Mouse (Mus musculus) hindbrain, embryonic 15.5 days (tissue): Measurements from ENCODE around the gene Acot2. TPM values are rescaled to one million over a fixed set of nuclear protein-coding genes. Genes with fewer than 3 reads are reported as not detected.
"Not testable (repeated sequence)": the region's sequence is repeated elsewhere in the genome, so short reads cannot be mapped to it uniquely, and the experiment has no call there.

Source experiments
- ATAC-seq: fragments of 200-750 bp; cut with Nextera tagmentation; 2 replicates; pipeline ENCODE4 v1.8.0; 2017; ENCODE audit warnings: low read depth, moderate number of reproducible peaks, moderate TSS enrichment; ENCODE audit not compliant: low FRiP score
- H3K27ac ChIP-seq: fragments of 300-500 bp; sonication (generic); replicated peaks from 2 replicates; pipeline ENCODE4 v1.5.1; 2015; ENCODE audit warnings: mild to moderate bottlenecking, inconsistent platforms
- H3K27me3 ChIP-seq: fragments of 300-500 bp; sonication (generic); 2 replicates; pipeline ENCODE4 v1.6.1; 2015; ENCODE audit warnings: control low read depth, inconsistent platforms
- H3K36me3 ChIP-seq: fragments of 300-500 bp; sonication (generic); 2 replicates; pipeline ENCODE4 v1.6.1; 2015; ENCODE audit warnings: control low read depth, inconsistent platforms
- H3K4me1 ChIP-seq: fragments of 300-500 bp; sonication (generic); replicated peaks from 2 replicates; pipeline ENCODE4 v1.6.1; 2015; ENCODE audit warnings: control low read depth, inconsistent platforms
- H3K4me2 ChIP-seq: fragments of 300-500 bp; sonication (generic); 2 replicates; pipeline ENCODE4 v1.6.1; 2015; ENCODE audit warnings: moderate library complexity, mild to moderate bottlenecking, inconsistent platforms
- H3K4me3 ChIP-seq: fragments of 300-500 bp; sonication (generic); 2 replicates; pipeline ENCODE4 v1.5.1; 2015; ENCODE audit warnings: mild to moderate bottlenecking, inconsistent platforms
- H3K9ac ChIP-seq: fragments of 300-500 bp; sonication (generic); 2 replicates; pipeline ENCODE4 v1.6.1; 2015; ENCODE audit warnings: inconsistent platforms
- H3K9me3 ChIP-seq: fragments of 300-500 bp; sonication (generic); 2 replicates; pipeline ENCODE4 v1.6.1; 2016; ENCODE audit warnings: control low read depth, inconsistent platforms
- WGBS: fragments of 180-500 bp; shearing (Covaris S2); methylation state at CpG from one replicate; pipeline ENCODE4 v1.1.7; 2015; 5-methylcytosine and 5-hydroxymethylcytosine counted together
- polyA plus RNA-seq: library from polyadenylated mRNA; unstranded; fragments of >200 nt; fragmentation: Nextera tagmentation; extraction: Ambion mirVana; gene quantifications from 2 replicates; pipeline ENCODE4 v1.2.1, GENCODE M21; 2015

Acot2 gene
- polyA plus RNA-seq, 1 experiment from 2014 or later: 16.9 TPM

- not testable (repeated sequence) for H3K4me1 ChIP-seq, H3K4me3 ChIP-seq, H3K9ac ChIP-seq, ATAC-seq, H3K27me3 ChIP-seq, H3K27ac ChIP-seq, H3K36me3 ChIP-seq, H3K9me3 ChIP-seq, H3K4me2 ChIP-seq
- WGBS: 70% methylated on average over 8 of the region's 8 CpGs
Measured at GRCm38 (mm10) chr12:83999237-83999636, 11.6 kb downstream of the Acot2 start.

- Histone ChIP-seq H3K27ac (no peak overlapping the region), H3K36me3 (no peaks in the 10 kb centered on the region), H3K9ac (no peak overlapping the region), H3K4me3 (no peak overlapping the region), H3K4me2 (no peak overlapping the region), H3K9me3 (no peaks in the 10 kb centered on the region), H3K4me1 (no peaks in the 10 kb centered on the region), H3K27me3 (no peaks in the 10 kb centered on the region)
- no peak for ATAC-seq
- 82% methylated on average over 3 of the region's 3 CpGs for WGBS
Measured at GRCm38 (mm10) chr12:84000418-84000817, 12.8 kb downstream of the Acot2 start.

GRCm38 (mm10) chr12:84003866-84004265, 16.2 kb downstream of the Acot2 start:
- Histone ChIP-seq H3K4me2 (no peak overlapping the region), H3K36me3 (no peaks in the 10 kb centered on the region), H3K9ac (no peak overlapping the region), H3K9me3 (no peaks in the 10 kb centered on the region), H3K4me1 (peaks cover 4% of the 10 kb centered on the region; the same call in 1 of the 2 replicates), H3K4me3 (no peak overlapping the region), H3K27ac (no peak overlapping the region), H3K27me3 (no peaks in the 10 kb centered on the region)
- no peak for ATAC-seq
- WGBS: 97% methylated on average over 1 of the region's 1 CpGs

- ATAC-seq: no peak
- WGBS: 81% methylated on average over 12 of the region's 12 CpGs
- no peaks in the 10 kb centered on the region for H3K36me3 ChIP-seq
- peak overlapping the region; percentile 69 for H3K27ac ChIP-seq
- H3K4me3 ChIP-seq: no peak overlapping the region
- H3K4me1 ChIP-seq: peaks cover 23% of the 10 kb centered on the region
- no peak overlapping the region for H3K9ac ChIP-seq
- no peaks in the 10 kb centered on the region for H3K27me3 ChIP-seq
- peak overlapping the region; percentile 58; the same call in 1 of the 2 replicates for H3K4me2 ChIP-seq
- H3K9me3 ChIP-seq: no peaks in the 10 kb centered on the region
Measured at GRCm38 (mm10) chr12:84008251-84008650, 20.6 kb downstream of the Acot2 start.

- Histone ChIP-seq H3K27me3 (no peaks in the 10 kb centered on the region), H3K4me3 (peak overlapping the region; percentile 46), H3K27ac (peak overlapping the region; percentile 69), H3K36me3 (no peaks in the 10 kb centered on the region), H3K9ac (no peak overlapping the region), H3K9me3 (no peaks in the 10 kb centered on the region), H3K4me2 (peak overlapping the region; percentile 58), H3K4me1 (peaks cover 23% of the 10 kb centered on the region)
- ATAC-seq: no peak
- 36% methylated on average over 8 of the region's 8 CpGs for WGBS
Measured at GRCm38 (mm10) chr12:84008729-84009128, 21.1 kb downstream of the Acot2 start.

- Histone ChIP-seq H3K4me3 (peak within 1 kb of the TSS; percentile 46), H3K4me2 (peak within 1 kb of the TSS; percentile 58), H3K9ac (peak within 1 kb of the TSS; percentile 47), H3K27ac (peak within 1 kb of the TSS; percentile 69), H3K4me1 (peaks cover 23% of the 10 kb centered on the region)
- peak; percentile 93 for ATAC-seq
- not testable (repeated sequence) for H3K36me3 ChIP-seq, H3K9me3 ChIP-seq, H3K27me3 ChIP-seq
- 2% methylated on average over 54 of the region's 70 CpGs for WGBS
Measured at GRCm38 (mm10) chr12:84009171-84009965, 21.7 kb downstream of the Acot2 start, which contains the start of gene Acot1. Gene Acot1, plus strand, starts transcription at chr12:84009490.

- Histone ChIP-seq H3K9me3 (no peaks in the 10 kb centered on the region), H3K9ac (peak overlapping the region; percentile 47; the same call in 1 of the 2 replicates), H3K27me3 (no peaks in the 10 kb centered on the region), H3K4me2 (peak overlapping the region; percentile 58), H3K27ac (peak overlapping the region; percentile 69), H3K4me3 (peak overlapping the region; percentile 46), H3K36me3 (no peaks in the 10 kb centered on the region), H3K4me1 (peaks cover 23% of the 10 kb centered on the region)
- 76% methylated on average over 3 of the region's 3 CpGs for WGBS
- no peak for ATAC-seq
Measured at GRCm38 (mm10) chr12:84010201-84010600, 22.5 kb downstream of the Acot2 start.

- 23% methylated on average over 12 of the region's 12 CpGs for WGBS
- Histone ChIP-seq H3K9ac (no peak overlapping the region), H3K4me1 (peaks cover 23% of the 10 kb centered on the region), H3K36me3 (no peaks in the 10 kb centered on the region), H3K27ac (peak overlapping the region; percentile 69), H3K27me3 (no peaks in the 10 kb centered on the region), H3K9me3 (no peaks in the 10 kb centered on the region), H3K4me2 (peak overlapping the region; percentile 58), H3K4me3 (peak overlapping the region; percentile 46)
- ATAC-seq: peak; percentile 85
Measured at GRCm38 (mm10) chr12:84011251-84012040, 23.8 kb downstream of the Acot2 start.

GRCm38 (mm10) chr12:84013130-84013529, 25.5 kb downstream of the Acot2 start:
- H3K4me3 ChIP-seq: no peak overlapping the region
- no peak overlapping the region; the same call in 1 of the 2 replicates for H3K27ac ChIP-seq
- no peaks in the 10 kb centered on the region for H3K9me3 ChIP-seq
- no peaks in the 10 kb centered on the region for H3K27me3 ChIP-seq
- WGBS: 59% methylated on average over 6 of the region's 6 CpGs
- peaks cover 23% of the 10 kb centered on the region for H3K4me1 ChIP-seq
- H3K36me3 ChIP-seq: no peaks in the 10 kb centered on the region
- peak overlapping the region; percentile 58 for H3K4me2 ChIP-seq
- no peak overlapping the region for H3K9ac ChIP-seq
- ATAC-seq: no peak

GRCm38 (mm10) chr12:84013701-84014100, 26.0 kb downstream of the Acot2 start:
- H3K27ac ChIP-seq: no peak overlapping the region

GRCm38 (mm10) chr12:84020528-84020927, 32.9 kb downstream of the Acot2 start:
- H3K27me3 ChIP-seq, H3K9ac ChIP-seq, H3K36me3 ChIP-seq, H3K4me2 ChIP-seq, H3K4me3 ChIP-seq, H3K9me3 ChIP-seq, ATAC-seq, H3K4me1 ChIP-seq, H3K27ac ChIP-seq: not testable (repeated sequence)
- 53% methylated on average over 7 of the region's 7 CpGs for WGBS

More at GRCm38 (mm10) chr12:84013701-84014100, 26.0 kb downstream of the Acot2 start:
- ATAC-seq: no peak
- no peak overlapping the region for H3K9ac ChIP-seq
- no peak overlapping the region for H3K4me2 ChIP-seq
- no peak overlapping the region for H3K4me3 ChIP-seq
- WGBS: 93% methylated on average over 7 of the region's 7 CpGs
- H3K27me3 ChIP-seq: no peaks in the 10 kb centered on the region
- H3K4me1 ChIP-seq: peaks cover 21% of the 10 kb centered on the region
- no peaks in the 10 kb centered on the region for H3K9me3 ChIP-seq
- no peaks in the 10 kb centered on the region for H3K36me3 ChIP-seq

- 98% methylated on average over 4 of the region's 4 CpGs for WGBS
- not testable (repeated sequence) for H3K27ac ChIP-seq, ATAC-seq, H3K36me3 ChIP-seq, H3K4me1 ChIP-seq, H3K4me2 ChIP-seq, H3K27me3 ChIP-seq, H3K9me3 ChIP-seq, H3K4me3 ChIP-seq, H3K9ac ChIP-seq
Measured at GRCm38 (mm10) chr12:84022266-84022665, 34.6 kb downstream of the Acot2 start.
